Mouse (Mus musculus) left cerebral cortex, postnatal 10 days (tissue): ENCODE measurements at regions not wholly inside any gene's neighbourhood (a gene's known extent, or its start where the extent isn't known, plus 50 kb on each side); places are given as distances from the start of the nearest gene placed in this dataset.

ENCODE experiments used
- DNase-seq, 2 experiments: peaks; one replicate each; pipeline ENCODE4 v3.0.0; 2021 to 2022; ENCODE audit warnings: low spot score in 2 of 2, mixed read lengths in 1 of 2; ENCODE audit errors: extremely low spot score in 1 of 2
- intact Hi-C: fragments of 180-260 bp; cut with DNase I; formaldehyde crosslinking; loops from one replicate; pipeline ENCODE4 v1.15.1; 2025

DNA sequence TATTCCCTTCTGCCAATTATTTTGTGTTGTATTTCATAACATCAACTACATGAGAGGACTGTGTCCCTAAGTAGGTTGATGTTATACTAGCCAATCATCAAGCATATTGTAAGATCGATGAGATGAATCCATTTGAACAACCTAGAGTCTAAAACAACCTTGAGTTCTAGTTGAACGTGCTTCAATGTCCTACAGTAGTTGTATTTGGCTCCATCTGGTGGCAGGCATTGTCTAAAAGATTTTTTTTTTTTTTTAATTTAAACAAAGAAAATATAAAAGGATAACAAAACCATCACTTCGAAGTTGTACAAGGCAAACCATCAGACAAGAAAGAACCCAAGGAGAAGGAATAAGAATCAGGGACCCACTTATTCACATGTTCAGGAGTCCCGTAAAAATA is 114.4 kb downstream of the Pih1d3 start:
- intact Hi-C loops, result loop anchor here (5.0 kb wide), 1 partner anchor 125 kb away; no protein-coding TSS in a partner anchor
- peak in 1 of 2 experiments; percentile 2 for DNase-seq

DNA sequence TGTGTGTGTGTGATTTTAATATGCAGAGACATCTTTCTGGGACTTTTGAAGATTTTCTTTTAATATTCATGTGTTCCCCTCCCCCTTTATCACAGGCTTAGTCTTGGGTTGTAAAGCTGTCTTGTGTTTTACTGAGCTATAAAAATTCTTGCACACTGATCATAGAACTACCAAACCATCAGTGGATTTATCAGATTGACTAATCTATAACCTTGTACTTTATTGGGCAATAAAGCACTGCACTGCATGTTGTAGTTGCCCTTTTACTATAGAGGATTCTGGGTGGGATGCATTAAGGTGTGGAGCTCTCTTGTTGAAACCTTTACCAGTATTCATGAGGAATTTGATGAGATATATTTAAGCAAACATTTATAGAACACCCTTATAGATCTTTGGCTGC is 141.3 kb downstream of the Pih1d3 start:
- intact Hi-C loops, result no loop called here
- DNase-seq, result no peak

DNA sequence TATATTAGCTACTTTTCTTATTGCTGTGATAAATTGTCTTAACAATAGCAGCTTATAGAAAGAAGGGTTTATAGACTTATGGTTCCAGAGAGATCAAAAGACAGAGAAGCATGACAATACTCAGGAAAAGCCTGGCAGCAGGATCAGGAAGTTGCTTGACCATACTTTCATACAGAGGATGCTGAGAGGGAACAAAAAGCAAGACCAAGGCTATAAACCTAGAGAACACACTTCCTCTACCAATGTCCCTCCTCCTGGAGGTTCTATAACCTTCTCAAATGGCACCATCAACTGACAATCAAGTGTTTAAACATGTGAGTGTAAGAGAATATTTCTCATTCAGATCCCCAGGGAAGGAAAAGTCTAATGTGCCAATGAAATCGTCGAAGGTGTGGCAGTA is 154.7 kb downstream of the Pih1d3 start:
- DNase-seq, result no peak
- intact Hi-C loops, result no loop called here

DNA sequence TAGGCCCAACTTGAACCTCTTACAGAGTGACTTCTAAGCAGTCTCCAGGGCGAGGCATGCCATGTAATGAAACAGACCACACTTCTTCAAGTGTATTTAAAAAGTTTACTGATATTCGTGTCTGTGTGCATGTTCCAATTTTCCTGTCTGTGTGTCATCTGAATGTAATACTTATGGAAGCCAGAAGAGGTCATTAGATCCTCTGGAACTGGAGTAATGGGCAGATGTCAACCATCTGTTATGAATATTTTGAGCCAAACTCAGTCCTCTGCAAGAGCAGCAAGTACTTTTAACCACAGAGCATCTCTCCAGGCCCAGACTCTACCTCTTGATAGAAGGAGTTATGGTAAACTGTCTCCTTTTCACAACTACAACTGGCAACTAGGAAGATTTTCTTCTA is 156.4 kb downstream of the Pih1d3 start:
- DNase-seq, result no peak
- intact Hi-C loops, result no loop called here

DNA sequence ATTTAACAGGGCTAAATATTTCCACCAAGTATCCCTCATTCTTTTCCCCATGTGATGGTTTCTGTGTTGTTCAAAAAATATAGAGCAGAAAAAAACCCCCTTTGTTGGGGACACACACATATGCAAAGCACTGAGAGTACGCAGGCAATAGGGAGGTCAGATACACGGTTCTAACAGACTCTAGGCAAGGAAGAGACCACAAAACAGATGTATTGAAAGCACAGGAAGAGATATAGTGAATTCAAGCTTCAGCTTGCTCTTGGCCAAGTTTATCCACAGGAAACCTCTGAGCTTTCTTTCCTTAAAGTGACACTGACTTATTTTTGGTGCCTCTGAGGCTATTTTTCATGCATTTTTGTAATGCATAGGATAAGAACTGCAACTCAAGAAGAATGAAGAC is 157.7 kb downstream of the Pih1d3 start:
- intact Hi-C loops, result no loop called here
- no peak for DNase-seq

DNA sequence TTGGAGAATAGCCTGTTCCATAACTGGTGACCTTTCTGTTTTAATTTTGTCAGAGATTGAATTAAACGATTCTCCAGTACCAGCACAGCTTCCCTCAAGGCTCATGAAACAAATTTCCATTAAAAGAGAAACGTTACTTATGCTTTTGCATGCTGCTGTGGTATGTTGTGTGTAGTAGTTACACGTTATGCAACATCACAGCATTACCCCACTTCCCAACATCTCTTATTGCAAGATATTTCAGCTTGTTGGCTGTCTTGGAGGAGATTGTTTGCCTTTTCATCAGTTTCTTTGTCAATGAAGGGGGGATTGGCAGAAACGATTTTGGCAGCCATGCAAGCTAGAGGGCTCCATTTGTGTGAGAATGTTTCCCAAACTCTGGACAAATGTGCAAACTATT is 159.6 kb downstream of the Pih1d3 start:
- intact Hi-C loops, result no loop called here
- no peak for DNase-seq
